Mouse (Mus musculus): Measurements from ENCODE around the gene Mbnl1.

- TF ChIP-seq CTCF (IDR thresholded peaks at IDR 0.05; ENCODE audit: low read depth) (peak; percentile 84), EP300 (IDR thresholded peaks at IDR 0.05; ENCODE audit: low read depth) (no peak)
Observed at GRCm38 (mm10) chr3:60611839-60612238, 139.2 kb downstream of the Mbnl1 start.
